Mouse (Mus musculus): Measurements from ENCODE around the gene Gng2.

DNA sequence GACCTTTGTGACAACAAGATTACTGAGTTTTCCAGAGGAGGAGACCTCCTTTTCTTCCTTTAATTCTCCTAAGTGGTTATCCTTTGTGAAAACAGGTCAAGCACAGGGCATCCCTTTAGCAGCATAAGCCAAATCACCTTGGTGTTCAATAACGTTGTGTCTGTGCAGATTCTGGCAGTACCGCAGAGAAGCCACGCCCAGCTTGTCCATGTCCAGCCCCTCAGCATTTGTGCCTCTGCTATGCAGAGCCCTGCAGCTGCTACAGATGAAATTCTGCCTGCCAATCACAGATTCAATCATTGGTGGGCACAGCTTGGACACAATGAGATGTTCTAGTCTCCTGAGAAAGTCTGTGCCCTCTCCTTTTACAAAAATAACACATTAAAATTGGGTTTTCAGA is 14.4 kb upstream of the Gng2 start:
- no peak for TF ChIP-seq SMC3 (IDR thresholded peaks at IDR 0.05; ENCODE audit: low read depth, low read length)
- TF ChIP-seq ZMIZ1 (IDR thresholded peaks at IDR 0.05; ENCODE audit: low read depth, low read length), result no peak
- no peak for TF ChIP-seq MAX (IDR thresholded peaks at IDR 0.05; ENCODE audit: low read length)
- no peak for TF ChIP-seq CTCF (IDR thresholded peaks at IDR 0.05 in 2 of 3, conservative IDR thresholded peaks at IDR 0.05 in 1 of 3; ENCODE audit: control insufficient read depth in 1 of 3, insufficient read depth in 1 of 3, low read depth in 2 of 3, low read length in 3 of 3, poor library complexity in 1 of 3, severe bottlenecking in 1 of 3)
- TF ChIP-seq MYB (IDR thresholded peaks at IDR 0.05; ENCODE audit: low read depth, low read length), result no peak
- no peak for TF ChIP-seq TCF12 (IDR thresholded peaks at IDR 0.05; ENCODE audit: low read depth, low read length)
- no peak for TF ChIP-seq HCFC1 (IDR thresholded peaks at IDR 0.05; ENCODE audit: low read depth, low read length)
- TF ChIP-seq MXI1 (IDR thresholded peaks at IDR 0.05; ENCODE audit: low read depth, low read length), result no peak
- TF ChIP-seq ZC3H11A (IDR thresholded peaks at IDR 0.05; ENCODE audit: low read depth, low read length), result no peak
- TF ChIP-seq EP300 (IDR thresholded peaks at IDR 0.05; ENCODE audit: low read depth in 1 of 2, low read length in 2 of 2), result no peak
- TF ChIP-seq POLR2A (IDR thresholded peaks at IDR 0.05; ENCODE audit: control insufficient read depth in 1 of 2, insufficient read depth in 1 of 2, low read depth in 1 of 2, low read length in 2 of 2, poor library complexity in 1 of 2), result no peak
- TF ChIP-seq GABPA (IDR thresholded peaks at IDR 0.05; ENCODE audit: low read depth, low read length), result no peak
- no peak for TF ChIP-seq BHLHE40 (IDR thresholded peaks at IDR 0.05; ENCODE audit: borderline replicate concordance, low read depth, low read length)
- TF ChIP-seq ETS1 (IDR thresholded peaks at IDR 0.05; ENCODE audit: low read depth, low read length), result no peak
